Mouse (Mus musculus) liver, embryonic 14.5 days (tissue): ENCODE measurements around the gene Ankrd6. TPM values are rescaled to one million over a fixed set of nuclear protein-coding genes. Genes with fewer than 3 reads are reported as not detected.

Experiments
- ATAC-seq: fragments of 200-750 bp; cut with Nextera tagmentation; 2 replicates; pipeline ENCODE4 v1.8.0; 2017; ENCODE audit warnings: moderate number of reproducible peaks, mild to moderate bottlenecking, moderate library complexity; ENCODE audit not compliant: insufficient read depth
- DNase-seq, 3 experiments: peaks; one replicate each; pipeline ENCODE4 v3.0.0-alpha.2; 2012 to 2013; ENCODE audit warnings: low read depth in 3 of 3, low spot score in 3 of 3
- H3K27ac ChIP-seq: fragments of 300-500 bp; sonication (generic); 2 replicates; pipeline ENCODE4 v1.5.1; 2014; ENCODE audit warnings: moderate library complexity, mild to moderate bottlenecking, control low read depth, inconsistent platforms
- H3K27me3 ChIP-seq: fragments of 300-500 bp; sonication (generic); 2 replicates; pipeline ENCODE4 v1.6.1; 2014; ENCODE audit warnings: mild to moderate bottlenecking, low read length, moderate library complexity; ENCODE audit not compliant: control insufficient read depth, insufficient read depth
- H3K36me3 ChIP-seq: fragments of 300-500 bp; sonication (generic); replicated peaks from 2 replicates; pipeline ENCODE4 v1.6.1; 2014; ENCODE audit warnings: low read depth; ENCODE audit not compliant: control insufficient read depth, insufficient read depth
- H3K4me1 ChIP-seq, 2 experiments: fragments of 200-500 bp in 1 of 2; fragments of 300-500 bp in 1 of 2; sonication (generic) in 1 of 2; replicated peaks; 2 replicates each; pipeline ENCODE4 v1.6.1; 2012 to 2014; ENCODE audit warnings: antibody characterized with exemption in 1 of 2, inconsistent platforms in 1 of 2, low read length in 1 of 2; ENCODE audit not compliant: control insufficient read depth in 2 of 2, insufficient read depth in 2 of 2
- H3K4me2 ChIP-seq: fragments of 300-500 bp; sonication (generic); 2 replicates; pipeline ENCODE4 v1.6.1; 2014; ENCODE audit warnings: low read depth, mild to moderate bottlenecking, control low read depth, moderate library complexity
- H3K4me3 ChIP-seq, 2 experiments: fragments of 200-500 bp in 1 of 2; fragments of 300-500 bp in 1 of 2; sonication (generic) in 1 of 2; 2 replicates each; pipeline ENCODE4 v1.5.1; 2012 to 2014; ENCODE audit warnings: low read depth in 2 of 2, low read length in 2 of 2, mild to moderate bottlenecking in 2 of 2, control low read depth in 1 of 2, inconsistent platforms in 1 of 2, moderate library complexity in 1 of 2; ENCODE audit not compliant: insufficient read depth in 1 of 2
- H3K9ac ChIP-seq: fragments of 300-500 bp; sonication (generic); replicated peaks from 2 replicates; pipeline ENCODE4 v1.6.1; 2014; ENCODE audit warnings: mild to moderate bottlenecking, control low read depth, moderate library complexity
- H3K9me3 ChIP-seq: fragments of 300-500 bp; sonication (generic); 2 replicates; pipeline ENCODE4 v1.6.1; 2016; ENCODE audit warnings: low read length, mixed read lengths; ENCODE audit not compliant: control insufficient read depth
- CTCF ChIP-seq: IDR thresholded peaks from 2 replicates; pipeline ENCODE4 v1.5.1; 2016; ENCODE audit warnings: antibody characterized with exemption, low read depth, control low read depth
- EP300 ChIP-seq: IDR thresholded peaks from 2 replicates; pipeline ENCODE4 v1.6.1; 2016; ENCODE audit warnings: antibody characterized with exemption, low read depth
- WGBS: fragments of 180-500 bp; shearing (Covaris S2); extraction: QIAGEN DNeasy Blood & Tissue Kit; methylation state at CpG from one replicate; pipeline ENCODE4 v1.1.7; 2014; ENCODE audit not compliant: insufficient replicate concordance; 5-methylcytosine and 5-hydroxymethylcytosine counted together
- polyA plus RNA-seq, 2 experiments: library from polyadenylated mRNA; depleted of rRNA in 1 of 2; stranded (reverse) in 1 of 2; unstranded in 1 of 2; fragments of >200 nt; fragmentation: Nextera tagmentation in 1 of 2; extraction: Ambion mirVana in 1 of 2; gene quantifications; 2 replicates each; pipeline versions ENCODE4 v1.2.1 to v1.2.3; 2012 to 2014

Gene Ankrd6
- polyA plus RNA-seq, 2 experiments, result 0.31 to 0.42 TPM

DNA sequence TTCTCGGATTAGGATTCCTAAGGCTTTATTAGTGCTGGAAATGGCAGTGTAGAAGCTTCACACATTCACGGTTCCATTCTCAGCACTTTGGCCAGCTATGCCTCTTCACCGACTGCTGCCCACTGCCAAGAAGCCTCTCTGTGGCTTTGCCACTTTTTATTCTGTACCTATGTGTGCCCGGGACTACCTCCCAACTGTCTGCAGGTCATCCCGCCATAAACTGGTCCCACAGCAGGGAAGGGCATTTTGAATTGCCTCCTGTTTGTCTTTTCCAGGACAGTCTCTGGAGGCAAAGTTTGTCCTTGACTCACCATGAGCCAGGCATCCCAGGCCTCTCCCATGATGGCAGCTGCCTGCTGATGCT, 59.9 kb downstream of the Ankrd6 start:
- no peak overlapping the region for H3K4me3 ChIP-seq
- H3K36me3 ChIP-seq, result no peaks in the 10 kb centered on the region
- no peaks in the 10 kb centered on the region; the same call in 1 of the 2 replicates for H3K27me3 ChIP-seq
- no peak overlapping the region for H3K4me2 ChIP-seq
- no peak overlapping the region for H3K27ac ChIP-seq
- no peak for TF ChIP-seq CTCF
- no peak for TF ChIP-seq EP300
- no peaks in the 10 kb centered on the region for H3K9me3 ChIP-seq
- no peaks in the 10 kb centered on the region for H3K4me1 ChIP-seq
- no peak overlapping the region for H3K9ac ChIP-seq
- ATAC-seq (no peak), DNase-seq (no peak)
- WGBS, result 65% methylated on average over 5 of the region's 5 CpGs

DNA sequence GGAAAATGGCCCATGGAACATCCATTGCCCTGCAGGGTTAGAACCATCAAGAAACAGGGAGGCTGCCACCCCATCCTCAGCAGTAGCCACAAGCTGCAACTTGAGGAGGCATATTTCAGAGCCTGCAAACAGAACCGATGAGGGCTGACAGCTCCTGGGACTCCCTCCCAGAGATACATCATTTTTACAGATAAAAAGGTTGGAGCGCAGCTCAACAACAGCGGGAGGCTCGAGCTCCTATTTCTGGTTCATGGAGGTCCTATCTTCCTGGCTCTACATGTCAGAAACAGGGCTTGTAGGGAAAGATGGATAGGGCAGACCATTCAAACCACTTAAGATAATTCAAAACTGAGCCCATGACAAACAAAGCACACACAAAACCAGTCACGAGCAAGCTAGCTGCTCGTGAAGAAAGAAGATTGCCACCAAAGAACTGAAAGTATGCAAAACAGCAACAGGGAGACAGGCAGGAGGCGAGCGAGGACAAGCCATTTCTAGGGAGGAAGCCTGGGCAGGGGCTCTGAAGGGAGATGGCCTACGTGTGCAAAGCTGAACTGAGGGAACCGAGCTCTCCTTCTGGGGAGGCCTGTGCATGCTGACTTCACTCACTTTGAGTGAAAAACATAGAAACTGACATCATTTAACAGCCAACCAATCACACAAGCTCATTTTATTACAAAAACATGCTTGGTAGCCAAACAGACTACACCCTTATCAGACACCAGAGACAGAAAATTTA, 60.5 kb downstream of the Ankrd6 start:
- Histone ChIP-seq H3K36me3 (no peaks in the 10 kb centered on the region), H3K4me2 (no peak overlapping the region), H3K27ac (no peak overlapping the region), H3K9ac (no peak overlapping the region), H3K9me3 (no peaks in the 10 kb centered on the region), H3K27me3 (no peaks in the 10 kb centered on the region; the same call in 1 of the 2 replicates), H3K4me1 (no peaks in the 10 kb centered on the region), H3K4me3 (no peak overlapping the region)
- TF ChIP-seq EP300 (no peak), CTCF (no peak)
- no peak for ATAC-seq
- DNase-seq, result no peak
- 58% methylated on average over 10 of the region's 10 CpGs for WGBS

DNA sequence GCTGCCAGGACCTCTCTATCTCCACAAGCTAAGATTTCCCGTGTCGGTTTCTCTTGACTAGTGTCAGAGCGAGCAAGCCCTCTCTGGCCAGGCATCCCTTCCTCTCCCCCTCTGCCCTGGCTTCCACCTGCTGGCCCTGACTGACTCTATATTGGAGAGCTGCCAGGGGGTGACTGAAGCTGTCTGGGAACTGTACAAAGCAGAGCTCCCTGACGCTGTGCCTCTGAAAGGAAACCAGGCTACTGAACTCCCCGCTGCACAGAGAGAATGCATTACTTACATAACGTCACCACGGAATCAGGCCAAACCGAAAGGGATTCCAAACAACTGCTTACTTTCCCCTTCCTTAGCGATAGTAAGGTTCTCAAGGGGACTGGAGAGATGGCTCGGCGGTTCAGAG, 61.4 kb downstream of the Ankrd6 start:
- no peak overlapping the region for H3K27ac ChIP-seq
- no peaks in the 10 kb centered on the region for H3K36me3 ChIP-seq
- H3K4me2 ChIP-seq, result no peak overlapping the region
- no peak for ATAC-seq
- no peak overlapping the region for H3K4me3 ChIP-seq
- DNase-seq, result no peak
- no peaks in the 10 kb centered on the region for H3K4me1 ChIP-seq
- no peak for TF ChIP-seq CTCF
- TF ChIP-seq EP300, result no peak
- no peak overlapping the region for H3K9ac ChIP-seq
- H3K27me3 ChIP-seq, result no peaks in the 10 kb centered on the region; the same call in 1 of the 2 replicates
- no peaks in the 10 kb centered on the region for H3K9me3 ChIP-seq
- 69% methylated on average over 11 of the region's 11 CpGs for WGBS

DNA sequence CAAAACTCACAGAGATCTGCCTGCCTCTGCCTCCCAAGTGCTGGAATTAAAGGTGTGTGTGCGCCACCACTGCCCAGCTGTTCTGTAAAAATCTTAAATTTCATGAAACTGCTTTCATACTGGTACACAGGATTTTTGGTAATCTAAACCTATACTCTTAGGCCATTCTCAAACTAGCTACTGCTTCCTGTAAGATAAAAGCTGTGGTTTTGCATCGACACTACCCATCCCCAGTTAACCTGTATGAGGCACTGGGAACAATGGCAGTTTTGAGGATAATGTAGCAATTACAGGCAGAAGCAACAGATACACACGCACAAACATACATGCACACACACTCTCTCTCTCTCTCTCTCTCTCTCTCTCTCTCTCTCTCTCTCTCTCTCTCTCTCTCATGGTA, 64.2 kb downstream of the Ankrd6 start:
- WGBS, result 24% methylated on average over 3 of the region's 3 CpGs
- TF ChIP-seq EP300, result no peak
- no peak for TF ChIP-seq CTCF

DNA sequence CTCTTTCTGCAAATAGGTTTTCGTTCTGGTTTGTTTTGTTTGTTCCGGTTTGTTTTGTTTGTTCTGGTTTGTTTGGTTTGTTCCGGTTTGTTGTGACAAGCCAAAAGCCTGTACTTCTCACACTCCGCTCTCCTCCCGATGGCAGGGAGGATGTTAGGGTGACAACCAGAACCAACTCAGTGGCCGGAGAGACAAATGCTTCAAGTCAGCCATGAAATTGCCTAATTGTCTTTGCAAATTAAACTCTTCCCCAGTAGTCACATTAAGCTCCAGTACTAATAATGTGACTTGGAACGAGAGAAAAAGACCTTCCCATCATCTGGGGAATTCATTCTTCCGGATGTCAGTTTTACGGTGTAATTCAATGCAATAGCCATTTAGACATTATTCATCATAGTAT, 66.0 kb downstream of the Ankrd6 start:
- Histone ChIP-seq H3K4me2 (no peak overlapping the region), H3K27me3 (no peaks in the 10 kb centered on the region; the same call in 1 of the 2 replicates), H3K4me1 (no peaks in the 10 kb centered on the region), H3K9ac (no peak overlapping the region), H3K27ac (no peak overlapping the region), H3K4me3 (no peak overlapping the region), H3K36me3 (no peaks in the 10 kb centered on the region), H3K9me3 (no peaks in the 10 kb centered on the region)
- DNase-seq (no peak), ATAC-seq (no peak)
- WGBS, result 70% methylated on average over 9 of the region's 9 CpGs
- TF ChIP-seq CTCF (no peak), EP300 (no peak)

More for the DNA sequence above, 64.2 kb downstream of the Ankrd6 start:
- Histone ChIP-seq H3K27me3 (no peaks in the 10 kb centered on the region; the same call in 1 of the 2 replicates), H3K4me3 (no peak overlapping the region), H3K9ac (no peak overlapping the region), H3K27ac (no peak overlapping the region), H3K4me1 (no peaks in the 10 kb centered on the region), H3K4me2 (no peak overlapping the region), H3K9me3 (no peaks in the 10 kb centered on the region), H3K36me3 (no peaks in the 10 kb centered on the region)
- DNase-seq (no peak), ATAC-seq (no peak)
